Mouse (Mus musculus) liver, adult 2 months (tissue): Measurements from ENCODE around the gene BC080695.
"Not testable (repeated sequence)": the region's sequence is repeated elsewhere in the genome, so short reads cannot be mapped to it uniquely, and the experiment has no call there.

ENCODE experiments used
- CTCF ChIP-seq: fragments of 200-500 bp; IDR thresholded peaks from 2 replicates; pipeline ENCODE4 v1.5.1; 2011; ENCODE audit warnings: low read depth, low read length, control low read depth
- POLR2A ChIP-seq: fragments of 200-500 bp; IDR thresholded peaks from 2 replicates; pipeline ENCODE4 v1.6.1; 2011; ENCODE audit warnings: low read length, control low read depth; ENCODE audit not compliant: insufficient read depth; ENCODE audit errors: extremely low read depth

DNA sequence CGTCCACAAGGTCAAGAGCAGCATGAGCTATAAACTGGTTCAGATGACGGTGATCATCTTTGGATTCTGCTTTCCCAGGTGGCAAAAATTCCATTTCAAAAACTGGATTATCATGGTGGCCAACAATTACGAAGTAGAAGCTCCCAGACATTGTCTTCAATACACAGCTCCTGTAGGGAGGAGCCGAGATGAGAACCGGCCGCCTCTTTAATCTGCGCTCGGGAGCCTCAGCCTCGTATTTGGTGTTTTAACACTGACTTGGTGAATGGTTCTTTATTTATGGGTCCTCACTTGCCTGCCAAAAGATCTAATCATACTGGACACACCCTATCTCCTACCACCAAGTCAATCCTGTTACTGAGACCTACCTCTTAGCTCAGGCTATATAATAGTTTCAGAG lies 60.4 kb downstream of the BC080695 start:
- TF ChIP-seq POLR2A, CTCF: not testable (repeated sequence)
